Mouse (Mus musculus): ENCODE results near the gene Arl15. TPM values are rescaled to one million over a fixed set of nuclear protein-coding genes. Genes with fewer than 3 reads are reported as not detected.

Arl15 gene
- polyA plus RNA-seq, 1 experiment from 2014 or later = 10.1 TPM

- TF ChIP-seq CTCF (IDR thresholded peaks at IDR 0.05) (no peak), EP300 (IDR thresholded peaks at IDR 0.05) (peak; percentile 81)
- no peak overlapping the region for H3K9ac ChIP-seq (replicated peaks; ENCODE audit: low read depth)
- ATAC-seq (peak; percentile 65; the same call in 1 of the 2 replicates), DNase-seq (ENCODE audit: low spot score) (peak; percentile 37)
- H3K4me3 ChIP-seq (ENCODE audit: low read depth, low read length) = no peak overlapping the region
- H3K4me2 ChIP-seq (replicated peaks; ENCODE audit: low read depth, low read length) = no peak overlapping the region
- no peak overlapping the region for H3K27ac ChIP-seq (ENCODE audit: low read length)
- no peaks in the 10 kb centered on the region for H3K9me3 ChIP-seq (ENCODE audit: low read length)
- no peaks in the 10 kb centered on the region for H3K36me3 ChIP-seq (ENCODE audit: insufficient read depth, low read length)
- 60% methylated on average over 7 of the region's 7 CpGs for WGBS
- no peaks in the 10 kb centered on the region for H3K4me1 ChIP-seq (ENCODE audit: insufficient read depth, low read depth, low read length)
- H3K27me3 ChIP-seq (replicated peaks; ENCODE audit: insufficient read depth, low read length) = no peaks in the 10 kb centered on the region
Measured at GRCm38 (mm10) chr13:113972401-113972800, 178.1 kb downstream of the Arl15 start.

GRCm38 (mm10) chr13:113974866-113975265 lies 180.6 kb downstream of the Arl15 start:
- 90% methylated on average over 1 of the region's 1 CpGs for WGBS
- H3K4me3 ChIP-seq (ENCODE audit: low read depth, low read length) = no peak overlapping the region
- H3K27ac ChIP-seq (ENCODE audit: low read length) = no peak overlapping the region
- TF ChIP-seq CTCF (IDR thresholded peaks at IDR 0.05) (no peak), EP300 (IDR thresholded peaks at IDR 0.05) (no peak)
- DNase-seq (ENCODE audit: low spot score) (no peak), ATAC-seq (no peak)
- H3K36me3 ChIP-seq (ENCODE audit: insufficient read depth, low read length) = no peaks in the 10 kb centered on the region
- H3K27me3 ChIP-seq (replicated peaks; ENCODE audit: insufficient read depth, low read length) = no peaks in the 10 kb centered on the region
- no peak overlapping the region for H3K4me2 ChIP-seq (replicated peaks; ENCODE audit: low read depth, low read length)
- H3K9me3 ChIP-seq (ENCODE audit: low read length) = no peaks in the 10 kb centered on the region
- H3K4me1 ChIP-seq (ENCODE audit: insufficient read depth, low read depth, low read length) = no peaks in the 10 kb centered on the region
- no peak overlapping the region for H3K9ac ChIP-seq (replicated peaks; ENCODE audit: low read depth)

GRCm38 (mm10) chr13:113975722-113976121 lies 181.4 kb downstream of the Arl15 start:
- H3K27ac ChIP-seq (ENCODE audit: low read length) = no peak overlapping the region
- DNase-seq (ENCODE audit: low spot score) (no peak), ATAC-seq (no peak)
- no peak overlapping the region for H3K9ac ChIP-seq (replicated peaks; ENCODE audit: low read depth)
- 78% methylated on average over 6 of the region's 6 CpGs for WGBS
- H3K36me3 ChIP-seq (ENCODE audit: insufficient read depth, low read length) = no peaks in the 10 kb centered on the region
- no peak overlapping the region for H3K4me3 ChIP-seq (ENCODE audit: low read depth, low read length)
- no peak for TF ChIP-seq EP300 (IDR thresholded peaks at IDR 0.05)
- H3K4me1 ChIP-seq (ENCODE audit: insufficient read depth, low read depth, low read length) = no peaks in the 10 kb centered on the region
- no peak overlapping the region for H3K4me2 ChIP-seq (replicated peaks; ENCODE audit: low read depth, low read length)
- H3K27me3 ChIP-seq (replicated peaks; ENCODE audit: insufficient read depth, low read length) = no peaks in the 10 kb centered on the region
- H3K9me3 ChIP-seq (ENCODE audit: low read length) = no peaks in the 10 kb centered on the region

- DNase-seq (ENCODE audit: low spot score) (no peak), ATAC-seq (no peak)
- TF ChIP-seq EP300 (IDR thresholded peaks at IDR 0.05) = no peak
- no peak for TF ChIP-seq CTCF (IDR thresholded peaks at IDR 0.05)
- Histone ChIP-seq H3K4me1 (ENCODE audit: insufficient read depth, low read depth, low read length) (no peaks in the 10 kb centered on the region), H3K27ac (ENCODE audit: low read length) (no peak overlapping the region), H3K9ac (replicated peaks; ENCODE audit: low read depth) (no peak overlapping the region), H3K9me3 (ENCODE audit: low read length) (no peaks in the 10 kb centered on the region), H3K27me3 (replicated peaks; ENCODE audit: insufficient read depth, low read length) (no peaks in the 10 kb centered on the region), H3K4me3 (ENCODE audit: low read depth, low read length) (no peak overlapping the region), H3K4me2 (replicated peaks; ENCODE audit: low read depth, low read length) (no peak overlapping the region), H3K36me3 (ENCODE audit: insufficient read depth, low read length) (no peaks in the 10 kb centered on the region)
- 92% methylated on average over 4 of the region's 4 CpGs for WGBS
Measured at GRCm38 (mm10) chr13:113976936-113977335, 182.6 kb downstream of the Arl15 start.

GRCm38 (mm10) chr13:113980739-113981460 lies 186.6 kb downstream of the Arl15 start:
- Histone ChIP-seq H3K36me3 (ENCODE audit: insufficient read depth, low read length) (no peaks in the 10 kb centered on the region), H3K27ac (ENCODE audit: low read length) (no peak overlapping the region), H3K27me3 (replicated peaks; ENCODE audit: insufficient read depth, low read length) (no peaks in the 10 kb centered on the region), H3K4me2 (replicated peaks; ENCODE audit: low read depth, low read length) (no peak overlapping the region), H3K4me1 (ENCODE audit: insufficient read depth, low read depth, low read length) (no peaks in the 10 kb centered on the region), H3K4me3 (ENCODE audit: low read depth, low read length) (no peak overlapping the region), H3K9me3 (ENCODE audit: low read length) (no peaks in the 10 kb centered on the region), H3K9ac (replicated peaks; ENCODE audit: low read depth) (no peak overlapping the region)
- ATAC-seq (no peak), DNase-seq (ENCODE audit: low spot score) (no peak)
- no peak for TF ChIP-seq CTCF (IDR thresholded peaks at IDR 0.05)
- WGBS = 59% methylated on average over 15 of the region's 15 CpGs

- no peak overlapping the region for H3K9ac ChIP-seq (replicated peaks; ENCODE audit: low read depth)
- WGBS = 59% methylated on average over 9 of the region's 9 CpGs
- no peak for DNase-seq (ENCODE audit: low spot score)
- no peaks in the 10 kb centered on the region for H3K9me3 ChIP-seq (ENCODE audit: low read length)
- no peak overlapping the region for H3K27ac ChIP-seq (ENCODE audit: low read length)
- no peaks in the 10 kb centered on the region for H3K27me3 ChIP-seq (replicated peaks; ENCODE audit: insufficient read depth, low read length)
- H3K4me2 ChIP-seq (replicated peaks; ENCODE audit: low read depth, low read length) = no peak overlapping the region
- no peaks in the 10 kb centered on the region for H3K4me1 ChIP-seq (ENCODE audit: insufficient read depth, low read depth, low read length)
- H3K4me3 ChIP-seq (ENCODE audit: low read depth, low read length) = no peak overlapping the region
- TF ChIP-seq CTCF (IDR thresholded peaks at IDR 0.05) (no peak), EP300 (IDR thresholded peaks at IDR 0.05) (no peak)
- ATAC-seq = no peak
- H3K36me3 ChIP-seq (ENCODE audit: insufficient read depth, low read length) = no peaks in the 10 kb centered on the region
Measured at GRCm38 (mm10) chr13:113981461-113982000, 187.2 kb downstream of the Arl15 start.
